Mouse (Mus musculus) heart, embryonic 15.5 days (tissue): ENCODE results near the gene Lce3d. TPM values are rescaled to one million over a fixed set of nuclear protein-coding genes. Genes with fewer than 3 reads are reported as not detected.

Experiments used
- ATAC-seq: fragments of 200-750 bp; cut with Nextera tagmentation; replicated peaks from 2 replicates; pipeline ENCODE4 v1.8.0; 2017; ENCODE audit warnings: low read depth, moderate TSS enrichment; ENCODE audit not compliant: insufficient number of reproducible peaks, insufficient read depth, low FRiP score
- H3K27ac ChIP-seq: fragments of 300-500 bp; sonication (generic); 2 replicates; pipeline ENCODE4 v1.5.1; 2015; ENCODE audit warnings: mild to moderate bottlenecking, inconsistent platforms
- H3K27me3 ChIP-seq: fragments of 300-500 bp; sonication (generic); 2 replicates; pipeline ENCODE4 v1.6.1; 2015; ENCODE audit warnings: inconsistent platforms
- H3K36me3 ChIP-seq: fragments of 300-500 bp; sonication (generic); 2 replicates; pipeline ENCODE4 v1.6.1; 2015; ENCODE audit warnings: mild to moderate bottlenecking, inconsistent platforms
- H3K4me1 ChIP-seq: fragments of 300-500 bp; sonication (generic); replicated peaks from 2 replicates; pipeline ENCODE4 v1.6.1; 2015; ENCODE audit warnings: inconsistent platforms
- H3K4me2 ChIP-seq: fragments of 300-500 bp; sonication (generic); 2 replicates; pipeline ENCODE4 v1.6.1; 2015; ENCODE audit warnings: inconsistent platforms, mild to moderate bottlenecking, moderate library complexity
- H3K4me3 ChIP-seq: fragments of 300-500 bp; sonication (generic); 2 replicates; pipeline ENCODE4 v1.5.1; 2015; ENCODE audit warnings: mild to moderate bottlenecking, inconsistent platforms
- H3K9ac ChIP-seq: fragments of 300-500 bp; sonication (generic); 2 replicates; pipeline ENCODE4 v1.6.1; 2015; ENCODE audit warnings: mild to moderate bottlenecking, inconsistent platforms
- H3K9me3 ChIP-seq: fragments of 300-500 bp; sonication (generic); replicated peaks from 2 replicates; pipeline ENCODE4 v1.6.1; 2016; ENCODE audit warnings: inconsistent platforms
- WGBS: fragments of 180-500 bp; shearing (Covaris S2); methylation state at CpG from one replicate; pipeline ENCODE4 v1.1.7; 2015; ENCODE audit warnings: mixed read lengths; 5-methylcytosine and 5-hydroxymethylcytosine counted together
- polyA plus RNA-seq: library from polyadenylated mRNA; unstranded; fragments of >200 nt; fragmentation: Nextera tagmentation; extraction: Ambion mirVana; gene quantifications from 2 replicates; pipeline ENCODE4 v1.2.1, GENCODE M21; 2015

Gene Lce3d
- polyA plus RNA-seq = not detected in 2 replicates

GRCm38 (mm10) chr3:92957090-92957489 lies at the start of gene Lce3d:
Gene Lce3d (plus strand): TSS chr3:92957390.
- Histone ChIP-seq H3K27ac (no peak within 1 kb of the TSS), H3K9ac (no peak within 1 kb of the TSS), H3K27me3 (no peaks in the 10 kb centered on the region), H3K4me3 (no peak within 1 kb of the TSS), H3K9me3 (no peaks in the 10 kb centered on the region), H3K4me2 (no peak within 1 kb of the TSS), H3K36me3 (no peaks in the 10 kb centered on the region), H3K4me1 (no peaks in the 10 kb centered on the region)
- ATAC-seq = no peak
- 91% methylated on average over 1 of the region's 1 CpGs for WGBS

- no peak for ATAC-seq
- WGBS = 14% methylated on average over 4 of the region's 4 CpGs
- Histone ChIP-seq H3K27me3 (no peaks in the 10 kb centered on the region), H3K9ac (no peak overlapping the region), H3K4me2 (no peak overlapping the region), H3K9me3 (no peaks in the 10 kb centered on the region), H3K4me3 (no peak overlapping the region), H3K36me3 (no peaks in the 10 kb centered on the region), H3K27ac (no peak overlapping the region), H3K4me1 (no peaks in the 10 kb centered on the region)
Observed at GRCm38 (mm10) chr3:92907571-92907970, 49.6 kb upstream of the Lce3d start.

GRCm38 (mm10) chr3:92920364-92920763 lies 36.8 kb upstream of the Lce3d start:
- ATAC-seq = no peak
- no peaks in the 10 kb centered on the region for H3K9me3 ChIP-seq
- no peak overlapping the region for H3K4me2 ChIP-seq
- no peaks in the 10 kb centered on the region for H3K36me3 ChIP-seq
- H3K27ac ChIP-seq = no peak overlapping the region
- H3K4me3 ChIP-seq = no peak overlapping the region
- 50% methylated on average over 4 of the region's 4 CpGs for WGBS
- H3K9ac ChIP-seq = no peak overlapping the region
- no peaks in the 10 kb centered on the region for H3K4me1 ChIP-seq
- H3K27me3 ChIP-seq = no peaks in the 10 kb centered on the region

- H3K27ac ChIP-seq = no peak within 1 kb of the TSS
- ATAC-seq = no peak
- WGBS = 55% methylated on average over 2 of the region's 2 CpGs
Observed at GRCm38 (mm10) chr3:92926130-92926529, 31.1 kb upstream of the Lce3d start, which contains the start of gene Lce3a. Gene Lce3a (minus strand): TSS chr3:92926230.

GRCm38 (mm10) chr3:92932679-92933078 lies 24.5 kb upstream of the Lce3d start, which contains the start of gene Lce3b:
Gene Lce3b (plus strand): TSS chr3:92932979.
- 46% methylated on average over 2 of the region's 2 CpGs for WGBS
- H3K27ac ChIP-seq = no peak within 1 kb of the TSS

More at GRCm38 (mm10) chr3:92926130-92926529, 31.1 kb upstream of the Lce3d start, which contains the start of gene Lce3a:
- H3K4me1 ChIP-seq = no peaks in the 10 kb centered on the region
- H3K9ac ChIP-seq = no peak within 1 kb of the TSS
- H3K4me2 ChIP-seq = no peak within 1 kb of the TSS
- no peak within 1 kb of the TSS for H3K4me3 ChIP-seq
- H3K27me3 ChIP-seq = no peaks in the 10 kb centered on the region
- H3K9me3 ChIP-seq = no peaks in the 10 kb centered on the region
- H3K36me3 ChIP-seq = no peaks in the 10 kb centered on the region

GRCm38 (mm10) chr3:92944186-92944585 lies 13.0 kb upstream of the Lce3d start, which contains the start of gene Lce3c:
Gene Lce3c (plus strand): TSS chr3:92944486.
- Histone ChIP-seq H3K36me3 (no peaks in the 10 kb centered on the region), H3K27ac (no peak within 1 kb of the TSS), H3K4me2 (no peak within 1 kb of the TSS), H3K9me3 (no peaks in the 10 kb centered on the region), H3K4me3 (no peak within 1 kb of the TSS), H3K9ac (no peak within 1 kb of the TSS), H3K4me1 (no peaks in the 10 kb centered on the region), H3K27me3 (no peaks in the 10 kb centered on the region)
- ATAC-seq = no peak
- 64% methylated on average over 1 of the region's 1 CpGs for WGBS

More at GRCm38 (mm10) chr3:92932679-92933078, 24.5 kb upstream of the Lce3d start, which contains the start of gene Lce3b:
- H3K9me3 ChIP-seq = no peaks in the 10 kb centered on the region
- H3K9ac ChIP-seq = no peak within 1 kb of the TSS
- H3K4me3 ChIP-seq = no peak within 1 kb of the TSS
- no peaks in the 10 kb centered on the region for H3K36me3 ChIP-seq
- no peaks in the 10 kb centered on the region for H3K27me3 ChIP-seq
- no peak for ATAC-seq
- no peaks in the 10 kb centered on the region for H3K4me1 ChIP-seq
- no peak within 1 kb of the TSS for H3K4me2 ChIP-seq

- no peak for ATAC-seq
- Histone ChIP-seq H3K4me2 (no peak within 1 kb of the TSS), H3K9me3 (no peaks in the 10 kb centered on the region), H3K36me3 (no peaks in the 10 kb centered on the region), H3K9ac (no peak within 1 kb of the TSS), H3K27me3 (no peaks in the 10 kb centered on the region), H3K4me1 (no peaks in the 10 kb centered on the region), H3K27ac (no peak within 1 kb of the TSS), H3K4me3 (no peak within 1 kb of the TSS)
- 82% methylated on average over 2 of the region's 2 CpGs for WGBS
Observed at GRCm38 (mm10) chr3:92966761-92967160, 9.6 kb downstream of the Lce3d start, which contains the start of gene Lce3e. Gene Lce3e (plus strand): TSS chr3:92967061.

GRCm38 (mm10) chr3:92978484-92978883 lies 21.3 kb downstream of the Lce3d start:
- no peak for ATAC-seq
- Histone ChIP-seq H3K9ac (no peak overlapping the region), H3K27me3 (no peaks in the 10 kb centered on the region), H3K4me1 (no peaks in the 10 kb centered on the region), H3K4me2 (no peak overlapping the region), H3K36me3 (no peaks in the 10 kb centered on the region), H3K9me3 (no peaks in the 10 kb centered on the region), H3K4me3 (no peak overlapping the region), H3K27ac (no peak overlapping the region)
- 62% methylated on average over 2 of the region's 2 CpGs for WGBS

- Histone ChIP-seq H3K4me3 (no peak within 1 kb of the TSS), H3K4me1 (no peaks in the 10 kb centered on the region), H3K9me3 (no peaks in the 10 kb centered on the region), H3K27me3 (no peaks in the 10 kb centered on the region), H3K27ac (no peak within 1 kb of the TSS), H3K9ac (no peak within 1 kb of the TSS), H3K36me3 (no peaks in the 10 kb centered on the region), H3K4me2 (no peak within 1 kb of the TSS)
- no peak for ATAC-seq
Observed at GRCm38 (mm10) chr3:92991926-92992325, 34.7 kb downstream of the Lce3d start, which contains the start of gene Lce3f. Gene Lce3f (plus strand): TSS chr3:92992226.

- Histone ChIP-seq H3K36me3 (no peaks in the 10 kb centered on the region), H3K9ac (no peak overlapping the region), H3K4me3 (no peak overlapping the region), H3K9me3 (no peaks in the 10 kb centered on the region), H3K4me1 (no peaks in the 10 kb centered on the region), H3K27ac (no peak overlapping the region), H3K4me2 (no peak overlapping the region), H3K27me3 (no peaks in the 10 kb centered on the region)
- WGBS = 5% methylated on average over 7 of the region's 7 CpGs
- ATAC-seq = no peak
Observed at GRCm38 (mm10) chr3:92998691-92999090, 41.5 kb downstream of the Lce3d start.

GRCm38 (mm10) chr3:93000621-93001020 lies 43.4 kb downstream of the Lce3d start:
- H3K27ac ChIP-seq = no peak overlapping the region
- H3K4me1 ChIP-seq = no peaks in the 10 kb centered on the region
- no peaks in the 10 kb centered on the region for H3K36me3 ChIP-seq
- H3K9ac ChIP-seq = no peak overlapping the region
- ATAC-seq = no peak
- H3K27me3 ChIP-seq = no peaks in the 10 kb centered on the region
- no peak overlapping the region for H3K4me3 ChIP-seq
- 51% methylated on average over 3 of the region's 3 CpGs for WGBS
- H3K9me3 ChIP-seq = no peaks in the 10 kb centered on the region
- no peak overlapping the region for H3K4me2 ChIP-seq

GRCm38 (mm10) chr3:93002843-93003242 lies 45.7 kb downstream of the Lce3d start:
- 63% methylated on average over 4 of the region's 4 CpGs for WGBS

More at GRCm38 (mm10) chr3:93002843-93003242, 45.7 kb downstream of the Lce3d start:
- H3K36me3 ChIP-seq = no peaks in the 10 kb centered on the region
- H3K27me3 ChIP-seq = no peaks in the 10 kb centered on the region
- H3K9ac ChIP-seq = no peak overlapping the region
- H3K9me3 ChIP-seq = no peaks in the 10 kb centered on the region
- H3K4me1 ChIP-seq = no peaks in the 10 kb centered on the region
- no peak overlapping the region for H3K4me3 ChIP-seq
- H3K4me2 ChIP-seq = no peak overlapping the region
- no peak; the same call in 1 of the 2 replicates for ATAC-seq
- H3K27ac ChIP-seq = no peak overlapping the region
